Mouse (Mus musculus): ENCODE measurements around the gene Zfp523. TPM values are rescaled to one million over a fixed set of nuclear protein-coding genes. Genes with fewer than 3 reads are reported as not detected.
A peak's percentile ranks its signal among the peaks of the same experiment; 100 is the strongest.

Gene Zfp523
- polyA plus RNA-seq, 1 experiment from 2014 or later = 40.2 TPM

GRCm38 (mm10) chr17:28240846-28241245 lies 63.9 kb downstream of the Zfp523 start:
- no peak for DNase-seq (ENCODE audit: low spot score)
- 95% methylated on average over 5 of the region's 5 CpGs for WGBS
- H3K36me3 ChIP-seq = peaks cover 68% of the 10 kb centered on the region
- H3K27ac ChIP-seq = no peak overlapping the region
- H3K4me3 ChIP-seq = no peak overlapping the region
- peaks cover 24% of the 10 kb centered on the region for H3K4me1 ChIP-seq
- H3K9me3 ChIP-seq (replicated peaks) = no peaks in the 10 kb centered on the region
- no peaks in the 10 kb centered on the region for H3K27me3 ChIP-seq (ENCODE audit: low read depth, poor library complexity, severe bottlenecking)

GRCm38 (mm10) chr17:28242296-28242695 lies 65.4 kb downstream of the Zfp523 start:
- Histone ChIP-seq H3K4me1 (peaks cover 31% of the 10 kb centered on the region), H3K27me3 (ENCODE audit: low read depth, poor library complexity, severe bottlenecking) (no peaks in the 10 kb centered on the region), H3K36me3 (peaks cover 65% of the 10 kb centered on the region), H3K4me3 (no peak overlapping the region), H3K9me3 (replicated peaks) (no peaks in the 10 kb centered on the region), H3K27ac (no peak overlapping the region)
- DNase-seq (ENCODE audit: low spot score) = no peak
- WGBS = 77% methylated on average over 6 of the region's 6 CpGs

- Histone ChIP-seq H3K27me3 (ENCODE audit: low read depth, poor library complexity, severe bottlenecking) (no peaks in the 10 kb centered on the region), H3K9me3 (replicated peaks) (no peaks in the 10 kb centered on the region), H3K36me3 (peaks cover 50% of the 10 kb centered on the region), H3K27ac (peak overlapping the region; percentile 79; the same call in 1 of the 2 replicates), H3K4me1 (peaks cover 44% of the 10 kb centered on the region), H3K4me3 (no peak overlapping the region)
- no peak for DNase-seq (ENCODE audit: low spot score)
- WGBS = 84% methylated on average over 6 of the region's 6 CpGs
Observed at GRCm38 (mm10) chr17:28244214-28244613, 67.3 kb downstream of the Zfp523 start.

- Histone ChIP-seq H3K4me3 (no peak overlapping the region), H3K4me1 (peaks cover 44% of the 10 kb centered on the region), H3K36me3 (peaks cover 46% of the 10 kb centered on the region), H3K9me3 (replicated peaks) (no peaks in the 10 kb centered on the region), H3K27me3 (ENCODE audit: low read depth, poor library complexity, severe bottlenecking) (no peaks in the 10 kb centered on the region), H3K27ac (peak overlapping the region; percentile 79)
- no peak for DNase-seq (ENCODE audit: low spot score)
- 53% methylated on average over 6 of the region's 6 CpGs for WGBS
Observed at GRCm38 (mm10) chr17:28244714-28245113, 67.8 kb downstream of the Zfp523 start.

GRCm38 (mm10) chr17:28246640-28247039 lies 69.7 kb downstream of the Zfp523 start:
- Histone ChIP-seq H3K27me3 (ENCODE audit: low read depth, poor library complexity, severe bottlenecking) (no peaks in the 10 kb centered on the region), H3K4me3 (no peak overlapping the region), H3K27ac (peak overlapping the region; percentile 85), H3K36me3 (peaks cover 30% of the 10 kb centered on the region), H3K4me1 (peaks cover 48% of the 10 kb centered on the region), H3K9me3 (replicated peaks) (no peaks in the 10 kb centered on the region)
- WGBS = 86% methylated on average over 11 of the region's 11 CpGs
- no peak for DNase-seq (ENCODE audit: low spot score)

- Histone ChIP-seq H3K27me3 (ENCODE audit: low read depth, poor library complexity, severe bottlenecking) (no peaks in the 10 kb centered on the region), H3K4me3 (no peak overlapping the region), H3K9me3 (replicated peaks) (no peaks in the 10 kb centered on the region), H3K27ac (peak overlapping the region; percentile 85), H3K4me1 (peaks cover 58% of the 10 kb centered on the region), H3K36me3 (peaks cover 30% of the 10 kb centered on the region)
- 29% methylated on average over 6 of the region's 6 CpGs for WGBS
- DNase-seq (ENCODE audit: low spot score) = peak; percentile 64
Observed at GRCm38 (mm10) chr17:28247613-28248012, 70.7 kb downstream of the Zfp523 start.

GRCm38 (mm10) chr17:28249062-28249461 lies 72.1 kb downstream of the Zfp523 start:
- Histone ChIP-seq H3K27ac (peak overlapping the region; percentile 15; the same call in 1 of the 2 replicates), H3K36me3 (peaks cover 20% of the 10 kb centered on the region), H3K4me3 (no peak overlapping the region), H3K27me3 (ENCODE audit: low read depth, poor library complexity, severe bottlenecking) (no peaks in the 10 kb centered on the region), H3K9me3 (replicated peaks) (no peaks in the 10 kb centered on the region), H3K4me1 (peaks cover 60% of the 10 kb centered on the region)
- DNase-seq (ENCODE audit: low spot score) = no peak
- WGBS = 84% methylated on average over 12 of the region's 12 CpGs

- Histone ChIP-seq H3K4me1 (peaks cover 62% of the 10 kb centered on the region), H3K9me3 (replicated peaks) (no peaks in the 10 kb centered on the region), H3K27ac (peak overlapping the region; percentile 47; the same call in 1 of the 2 replicates), H3K27me3 (ENCODE audit: low read depth, poor library complexity, severe bottlenecking) (no peaks in the 10 kb centered on the region), H3K36me3 (peaks cover 14% of the 10 kb centered on the region), H3K4me3 (no peak overlapping the region)
- no peak for DNase-seq (ENCODE audit: low spot score)
- 87% methylated on average over 12 of the region's 12 CpGs for WGBS
Observed at GRCm38 (mm10) chr17:28251579-28252280, 74.8 kb downstream of the Zfp523 start.

- Histone ChIP-seq H3K4me3 (no peak overlapping the region), H3K36me3 (peaks cover 14% of the 10 kb centered on the region), H3K27ac (no peak overlapping the region; the same call in 1 of the 2 replicates), H3K27me3 (ENCODE audit: low read depth, poor library complexity, severe bottlenecking) (no peaks in the 10 kb centered on the region), H3K4me1 (peaks cover 62% of the 10 kb centered on the region), H3K9me3 (replicated peaks) (no peaks in the 10 kb centered on the region)
- 89% methylated on average over 5 of the region's 5 CpGs for WGBS
- no peak for DNase-seq (ENCODE audit: low spot score)
Observed at GRCm38 (mm10) chr17:28252281-28252648, 75.3 kb downstream of the Zfp523 start.

GRCm38 (mm10) chr17:28253216-28253615 lies 76.3 kb downstream of the Zfp523 start:
- no peak for DNase-seq (ENCODE audit: low spot score)
- Histone ChIP-seq H3K27ac (no peak overlapping the region), H3K9me3 (replicated peaks) (no peaks in the 10 kb centered on the region), H3K27me3 (ENCODE audit: low read depth, poor library complexity, severe bottlenecking) (no peaks in the 10 kb centered on the region), H3K36me3 (peaks cover 14% of the 10 kb centered on the region), H3K4me3 (no peak overlapping the region), H3K4me1 (peaks cover 61% of the 10 kb centered on the region)
- 93% methylated on average over 7 of the region's 7 CpGs for WGBS

- H3K27ac ChIP-seq = 0 out of 2 replicates have a peak overlapping the region, but pooled peaks have one; percentile 82
- WGBS = 64% methylated on average over 4 of the region's 4 CpGs
- no peak for DNase-seq (ENCODE audit: low spot score)
Observed at GRCm38 (mm10) chr17:28254804-28255203, 77.9 kb downstream of the Zfp523 start.

More at GRCm38 (mm10) chr17:28254804-28255203, 77.9 kb downstream of the Zfp523 start:
- peaks cover 24% of the 10 kb centered on the region for H3K36me3 ChIP-seq
- H3K9me3 ChIP-seq (replicated peaks) = no peaks in the 10 kb centered on the region; the same call in 1 of the 2 replicates
- H3K4me1 ChIP-seq = peaks cover 56% of the 10 kb centered on the region
- no peaks in the 10 kb centered on the region for H3K27me3 ChIP-seq (ENCODE audit: low read depth, poor library complexity, severe bottlenecking)
- no peak overlapping the region for H3K4me3 ChIP-seq

All from limb, embryonic 10.5 days (tissue).